Mouse (Mus musculus): ENCODE data around the gene G6pdx. TPM values are rescaled to one million over a fixed set of nuclear protein-coding genes. Genes with fewer than 3 reads are reported as not detected.

Gene G6pdx
- polyA plus RNA-seq (2014; fragmentation: Illumina TruSeq; extraction: RNeasy Lipid Tissue Mini Kit (QIAGEN cat#74804); ENCODE audit: low read depth, low replicate concordance), result 8.7 TPM

GRCm38 (mm10) chrX:74428826-74429276 is at the start of gene G6pdx:
TSS of gene G6pdx (minus strand) at chrX:74429194.

DNA sequence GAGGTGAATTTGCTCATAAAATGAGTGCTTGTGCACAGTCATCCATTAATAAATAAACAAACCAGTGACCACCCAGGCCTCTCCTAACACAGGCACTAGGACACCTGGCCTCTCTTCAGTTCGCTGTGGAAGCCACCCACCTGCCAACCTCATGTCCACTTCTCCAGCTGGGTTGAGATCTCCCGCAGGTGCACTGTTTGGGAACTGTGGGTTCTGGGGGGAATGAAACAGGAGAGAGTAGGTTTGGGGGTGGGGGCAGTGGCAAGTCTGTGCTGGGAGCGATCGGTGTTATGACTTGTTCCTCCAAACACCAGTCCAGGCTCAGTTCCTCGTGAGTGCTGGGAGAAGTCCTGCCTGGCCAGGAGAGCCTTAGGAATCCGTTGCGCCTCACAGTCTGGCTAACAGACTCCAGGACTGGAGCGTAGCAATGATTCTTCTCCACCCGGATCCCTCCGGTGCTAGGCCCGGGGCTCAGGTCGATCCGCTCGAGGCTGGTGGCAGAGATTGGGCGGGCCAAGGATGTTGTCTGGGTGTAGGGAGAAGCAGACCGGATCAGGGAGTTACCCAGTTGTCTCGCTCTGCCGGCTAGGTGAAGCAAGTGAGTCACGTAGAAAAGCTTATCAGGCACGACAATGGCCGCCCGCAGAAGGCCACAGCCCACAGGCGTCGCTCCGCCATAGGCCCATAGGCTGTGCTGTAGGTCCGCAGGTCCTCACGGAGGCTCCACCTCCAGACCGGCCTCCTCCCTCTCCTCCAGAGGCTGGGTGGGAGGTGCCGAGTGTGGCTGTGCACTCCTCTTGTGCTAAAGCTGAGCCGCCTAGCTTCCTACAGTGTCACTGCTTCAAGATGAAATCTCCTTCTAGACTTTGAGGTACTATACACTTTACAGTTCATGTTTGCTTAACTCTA is 36.2 kb downstream of the G6pdx start, which contains the start of the genes Fam3a and Ikbkg:
Fam3a (minus strand) TSS at position 738 of the 909 bp plus-strand sequence.
Ikbkg (plus strand) TSS at position 756 of the 909 bp plus-strand sequence.

DNA sequence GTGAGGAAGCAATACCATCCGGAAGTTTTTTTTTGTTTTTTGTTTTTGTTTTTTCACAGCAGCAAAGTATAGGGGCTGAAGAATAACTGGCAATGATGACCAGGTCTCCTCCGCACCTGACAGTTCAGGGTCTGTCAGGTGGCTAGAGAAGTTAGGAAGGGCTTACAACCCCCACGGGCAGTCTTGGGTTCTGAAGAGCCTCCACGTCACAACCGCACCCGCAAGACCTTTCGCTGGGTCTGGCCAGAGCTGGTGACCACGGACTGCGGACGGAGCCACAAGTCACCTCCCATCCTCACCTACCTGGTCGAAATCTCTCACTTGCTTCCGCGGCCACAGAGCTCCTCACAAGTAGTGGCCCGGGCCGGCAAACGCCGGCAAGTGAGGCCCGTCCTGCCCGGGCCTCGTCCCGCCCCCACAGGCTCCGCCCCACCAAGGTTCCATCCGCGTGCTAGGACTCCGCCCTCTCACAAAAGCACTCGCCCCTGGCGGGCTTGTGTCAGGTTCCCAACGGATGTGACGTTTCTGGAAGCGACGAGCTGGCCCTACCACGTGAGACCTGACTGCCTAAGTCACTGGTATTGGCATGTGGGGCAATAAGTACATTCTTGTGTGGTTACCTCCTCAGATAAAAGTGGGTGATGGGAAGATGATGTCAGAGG is 56.0 kb downstream of the G6pdx start, which contains the start of the genes Ubl4a and Slc10a3:
Ubl4a (minus strand) TSS at position 331 of the 662 bp plus-strand sequence.
Slc10a3 (minus strand) TSS at position 462 of the 662 bp plus-strand sequence.

Other genes with a start within 250 kb of the G6pdx start
- 157 TPM for gene Flna, start 179.4 kb downstream of the G6pdx start, polyA plus RNA-seq (2014; fragmentation: Illumina TruSeq; extraction: RNeasy Lipid Tissue Mini Kit (QIAGEN cat#74804); ENCODE audit: low read depth, low replicate concordance)
- gene Emd, start 174.5 kb downstream of the G6pdx start, polyA plus RNA-seq (2014; fragmentation: Illumina TruSeq; extraction: RNeasy Lipid Tissue Mini Kit (QIAGEN cat#74804); ENCODE audit: low read depth, low replicate concordance), result 58.3 TPM
- gene Rpl10, start 158.4 kb downstream of the G6pdx start, polyA plus RNA-seq (2014; fragmentation: Illumina TruSeq; extraction: RNeasy Lipid Tissue Mini Kit (QIAGEN cat#74804); ENCODE audit: low read depth, low replicate concordance), result 920 TPM
- 89.4 TPM for gene Taz, start 147.3 kb downstream of the G6pdx start, polyA plus RNA-seq (2014; fragmentation: Illumina TruSeq; extraction: RNeasy Lipid Tissue Mini Kit (QIAGEN cat#74804); ENCODE audit: low read depth, low replicate concordance)
- gene Dnase1l1, start 146.9 kb downstream of the G6pdx start, polyA plus RNA-seq (2014; fragmentation: Illumina TruSeq; extraction: RNeasy Lipid Tissue Mini Kit (QIAGEN cat#74804); ENCODE audit: low read depth, low replicate concordance), result 20.8 TPM
- gene Atp6ap1, start 132.1 kb downstream of the G6pdx start, polyA plus RNA-seq (2014; fragmentation: Illumina TruSeq; extraction: RNeasy Lipid Tissue Mini Kit (QIAGEN cat#74804); ENCODE audit: low read depth, low replicate concordance), result 178 TPM
- gene Gdi1, start 124.2 kb downstream of the G6pdx start, polyA plus RNA-seq (2014; fragmentation: Illumina TruSeq; extraction: RNeasy Lipid Tissue Mini Kit (QIAGEN cat#74804); ENCODE audit: low read depth, low replicate concordance), result 84.5 TPM
- gene Fam50a, start 116.2 kb downstream of the G6pdx start, polyA plus RNA-seq (2014; fragmentation: Illumina TruSeq; extraction: RNeasy Lipid Tissue Mini Kit (QIAGEN cat#74804); ENCODE audit: low read depth, low replicate concordance), result 33.4 TPM
- gene Plxna3, start 100.1 kb downstream of the G6pdx start, polyA plus RNA-seq (2014; fragmentation: Illumina TruSeq; extraction: RNeasy Lipid Tissue Mini Kit (QIAGEN cat#74804); ENCODE audit: low read depth, low replicate concordance), result 2.0 TPM
- gene Lage3, start 75.6 kb downstream of the G6pdx start, polyA plus RNA-seq (2014; fragmentation: Illumina TruSeq; extraction: RNeasy Lipid Tissue Mini Kit (QIAGEN cat#74804); ENCODE audit: low read depth, low replicate concordance), result 31.3 TPM
- 73.7 TPM for gene Ubl4a, start 56.0 kb downstream of the G6pdx start, polyA plus RNA-seq (2014; fragmentation: Illumina TruSeq; extraction: RNeasy Lipid Tissue Mini Kit (QIAGEN cat#74804); ENCODE audit: low read depth, low replicate concordance)
- gene Slc10a3, start 55.8 kb downstream of the G6pdx start, polyA plus RNA-seq (2014; fragmentation: Illumina TruSeq; extraction: RNeasy Lipid Tissue Mini Kit (QIAGEN cat#74804); ENCODE audit: low read depth, low replicate concordance), result 7.1 TPM
- gene Fam3a, start 35.9 kb downstream of the G6pdx start, polyA plus RNA-seq (2014; fragmentation: Illumina TruSeq; extraction: RNeasy Lipid Tissue Mini Kit (QIAGEN cat#74804); ENCODE audit: low read depth, low replicate concordance), result 25.7 TPM
- 23.9 TPM for gene Ikbkg, start 35.9 kb downstream of the G6pdx start, polyA plus RNA-seq (2014; fragmentation: Illumina TruSeq; extraction: RNeasy Lipid Tissue Mini Kit (QIAGEN cat#74804); ENCODE audit: low read depth, low replicate concordance)
- gene Gm6880, start 52.2 kb upstream of the G6pdx start, polyA plus RNA-seq (2014; fragmentation: Illumina TruSeq; extraction: RNeasy Lipid Tissue Mini Kit (QIAGEN cat#74804); ENCODE audit: low read depth, low replicate concordance), result not detected
- gene Olfr1326-ps1, start 145.7 kb upstream of the G6pdx start, polyA plus RNA-seq (2014; fragmentation: Illumina TruSeq; extraction: RNeasy Lipid Tissue Mini Kit (QIAGEN cat#74804); ENCODE audit: low read depth, low replicate concordance), result not detected
- gene Olfr1325, start 163.5 kb upstream of the G6pdx start, polyA plus RNA-seq (2014; fragmentation: Illumina TruSeq; extraction: RNeasy Lipid Tissue Mini Kit (QIAGEN cat#74804); ENCODE audit: low read depth, low replicate concordance), result not detected
- gene Gm5640, start 216.4 kb upstream of the G6pdx start, polyA plus RNA-seq (2014; fragmentation: Illumina TruSeq; extraction: RNeasy Lipid Tissue Mini Kit (QIAGEN cat#74804); ENCODE audit: low read depth, low replicate concordance), result 1.2 TPM